Mouse (Mus musculus) heart, embryonic 12.5 days (tissue): Measurements from ENCODE around the gene Hivep1. TPM values are rescaled to one million over a fixed set of nuclear protein-coding genes. Genes with fewer than 3 reads are reported as not detected.
A peak's percentile ranks its signal among the peaks of the same experiment; 100 is the strongest.

Source experiments
- ATAC-seq: fragments of 200-750 bp; cut with Nextera tagmentation; 2 replicates; pipeline ENCODE4 v1.8.0; 2017; ENCODE audit warnings: moderate TSS enrichment, moderate library complexity; ENCODE audit not compliant: insufficient number of reproducible peaks, low FRiP score
- H3K27ac ChIP-seq: fragments of 300-500 bp; sonication (generic); 2 replicates; pipeline ENCODE4 v1.5.1; 2016; ENCODE audit warnings: mild to moderate bottlenecking, moderate library complexity; ENCODE audit not compliant: poor library complexity, severe bottlenecking
- H3K27me3 ChIP-seq: fragments of 300-500 bp; sonication (generic); replicated peaks from 2 replicates; pipeline ENCODE4 v1.6.1; 2016; ENCODE audit warnings: mild to moderate bottlenecking, moderate library complexity
- H3K36me3 ChIP-seq: fragments of 300-500 bp; sonication (generic); 2 replicates; pipeline ENCODE4 v1.6.1; 2016; ENCODE audit warnings: mild to moderate bottlenecking, moderate library complexity
- H3K4me1 ChIP-seq: fragments of 300-500 bp; sonication (generic); replicated peaks from 2 replicates; pipeline ENCODE4 v1.6.1; 2016; ENCODE audit warnings: mild to moderate bottlenecking
- H3K4me2 ChIP-seq: fragments of 300-500 bp; sonication (generic); 2 replicates; pipeline ENCODE4 v1.6.1; 2016; ENCODE audit warnings: mild to moderate bottlenecking, moderate library complexity
- H3K4me3 ChIP-seq: fragments of 300-500 bp; sonication (generic); 2 replicates; pipeline ENCODE4 v1.5.1; 2016; ENCODE audit warnings: mild to moderate bottlenecking
- H3K9ac ChIP-seq: fragments of 300-500 bp; sonication (generic); 2 replicates; pipeline ENCODE4 v1.6.1; 2016; ENCODE audit warnings: mild to moderate bottlenecking, moderate library complexity
- H3K9me3 ChIP-seq: fragments of 300-500 bp; sonication (generic); replicated peaks from 2 replicates; pipeline ENCODE4 v1.6.1; 2016; ENCODE audit warnings: mild to moderate bottlenecking, moderate library complexity
- WGBS: fragments of 180-500 bp; shearing (Covaris S2); methylation state at CpG from one replicate; pipeline ENCODE4 v1.1.7; 2016; 5-methylcytosine and 5-hydroxymethylcytosine counted together
- polyA plus RNA-seq: library from polyadenylated mRNA; unstranded; fragments of >200 nt; fragmentation: Nextera tagmentation; extraction: Ambion mirVana; gene quantifications from 2 replicates; pipeline ENCODE4 v1.2.1, GENCODE M21; 2016

The Hivep1 gene
- polyA plus RNA-seq, 1 experiment from 2014 or later = 10.2 TPM

DNA sequence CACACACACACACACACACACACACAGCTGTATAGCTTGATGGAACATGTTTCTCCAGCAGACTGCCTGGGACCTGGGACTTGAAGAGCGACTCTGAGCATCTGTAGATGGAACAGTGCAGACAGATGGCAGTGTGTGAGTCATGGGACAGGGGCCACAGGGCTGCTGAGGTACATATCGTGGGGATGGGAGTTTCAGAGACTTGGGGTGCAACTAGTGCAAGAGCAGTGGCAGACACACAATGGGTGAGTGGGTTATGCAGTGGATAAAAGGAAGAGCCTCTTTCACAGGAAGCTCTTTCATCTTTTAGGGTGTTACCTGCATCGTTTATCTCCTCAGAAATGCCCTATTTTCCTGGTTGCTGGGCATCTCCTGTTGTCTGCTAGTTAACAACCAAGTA is 25.8 kb downstream of the Hivep1 start:
- H3K27me3 ChIP-seq = no peaks in the 10 kb centered on the region
- WGBS = 89% methylated on average over 3 of the region's 3 CpGs
- no peak overlapping the region for H3K9ac ChIP-seq
- peaks cover 20% of the 10 kb centered on the region for H3K4me1 ChIP-seq
- H3K27ac ChIP-seq = no peak overlapping the region
- no peaks in the 10 kb centered on the region for H3K9me3 ChIP-seq
- ATAC-seq = no peak
- H3K4me2 ChIP-seq = no peak overlapping the region
- H3K36me3 ChIP-seq = peaks cover 34% of the 10 kb centered on the region; the same call in 1 of the 2 replicates
- H3K4me3 ChIP-seq = no peak overlapping the region

DNA sequence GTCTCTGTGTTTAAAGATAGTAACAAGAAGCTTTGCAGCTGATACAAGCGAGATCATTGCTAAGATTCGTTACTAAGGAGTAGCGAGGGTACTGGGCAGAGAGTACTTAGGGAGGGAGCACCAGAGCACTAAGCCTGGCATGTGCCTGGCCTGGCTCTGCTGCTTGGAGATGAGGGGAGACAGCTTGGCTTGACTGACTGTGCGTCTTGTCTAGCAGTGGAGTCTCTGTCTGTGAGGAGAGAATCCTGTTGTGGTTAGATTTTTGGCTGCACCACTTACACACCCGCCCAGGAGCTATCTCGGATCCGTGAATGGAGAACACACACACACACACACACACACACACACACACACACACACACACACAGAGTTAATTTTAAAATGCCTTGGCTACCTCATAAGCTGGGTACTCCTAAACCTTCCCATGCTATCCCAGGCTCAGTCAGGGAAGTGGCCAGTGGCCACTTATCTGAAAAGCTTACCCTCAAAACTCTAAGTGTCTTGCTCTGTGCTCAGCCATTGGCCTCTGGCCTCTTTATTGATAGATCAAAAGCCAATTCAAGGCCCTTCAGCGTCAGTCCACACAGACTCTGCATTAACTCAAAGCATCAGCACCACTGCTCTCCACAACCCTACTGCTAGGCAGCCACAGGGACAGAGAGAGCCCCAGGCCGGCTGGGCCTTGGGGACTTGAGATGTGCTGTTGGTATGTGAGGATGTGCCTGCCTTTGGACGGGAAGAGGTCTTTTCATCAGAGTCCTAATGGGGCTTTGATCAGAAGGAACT is 28.5 kb downstream of the Hivep1 start:
- WGBS = 49% methylated on average over 10 of the region's 10 CpGs
- H3K27me3 ChIP-seq = no peaks in the 10 kb centered on the region

DNA sequence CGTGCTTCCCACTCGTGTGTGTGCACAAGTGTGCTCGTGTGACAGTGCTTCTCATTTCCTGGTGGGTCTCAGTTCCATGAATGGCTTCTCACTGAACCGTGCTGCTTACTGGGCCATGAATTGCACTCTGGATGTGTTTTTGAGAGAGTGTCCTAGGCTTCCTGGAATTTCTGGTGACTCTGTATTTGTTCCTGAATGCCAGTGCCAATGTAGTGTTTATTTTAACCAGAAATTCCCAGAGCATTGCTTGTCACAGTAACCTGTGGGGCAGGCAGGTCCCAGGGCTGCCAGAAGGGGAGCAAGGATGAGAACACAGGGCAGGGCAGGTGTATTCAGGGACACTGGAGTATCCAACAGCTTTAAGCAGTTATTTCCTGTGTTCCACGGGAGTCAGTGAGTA is 36.5 kb downstream of the Hivep1 start:
- ATAC-seq = no peak
- Histone ChIP-seq H3K4me2 (no peak overlapping the region), H3K9me3 (no peaks in the 10 kb centered on the region), H3K27ac (no peak overlapping the region), H3K36me3 (no peaks in the 10 kb centered on the region), H3K9ac (no peak overlapping the region), H3K4me3 (no peak overlapping the region), H3K4me1 (peaks cover 34% of the 10 kb centered on the region), H3K27me3 (no peaks in the 10 kb centered on the region)
- WGBS = 72% methylated on average over 5 of the region's 5 CpGs

More for the DNA sequence above, 28.5 kb downstream of the Hivep1 start:
- peaks cover 10% of the 10 kb centered on the region for H3K4me1 ChIP-seq
- H3K4me3 ChIP-seq = no peak overlapping the region
- H3K9me3 ChIP-seq = no peaks in the 10 kb centered on the region
- no peak overlapping the region for H3K4me2 ChIP-seq
- H3K36me3 ChIP-seq = peaks cover 36% of the 10 kb centered on the region; the same call in 1 of the 2 replicates
- no peak overlapping the region for H3K27ac ChIP-seq
- H3K9ac ChIP-seq = no peak overlapping the region
- ATAC-seq = no peak

DNA sequence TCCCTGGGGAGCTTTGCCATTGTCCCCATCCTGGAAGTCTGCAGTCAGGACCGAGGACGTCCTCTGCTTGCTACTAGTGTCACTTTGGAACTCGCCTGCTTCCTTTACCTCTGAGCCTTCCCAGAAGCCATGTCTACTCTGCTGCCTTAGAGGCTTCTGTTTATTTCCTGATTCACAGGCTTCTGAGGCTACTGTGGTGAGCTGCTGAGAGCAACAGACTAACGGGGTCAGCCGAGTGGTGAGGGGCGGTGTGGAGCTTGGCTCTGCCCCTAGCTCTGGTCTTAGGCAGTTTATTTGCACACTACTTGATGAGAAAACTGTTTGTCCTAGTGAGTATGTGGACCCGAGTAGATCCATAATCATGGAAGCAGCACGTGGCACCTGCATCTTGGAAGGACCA is 37.2 kb downstream of the Hivep1 start:
- 58% methylated on average over 8 of the region's 8 CpGs for WGBS
- ATAC-seq = no peak
- peaks cover 40% of the 10 kb centered on the region for H3K4me1 ChIP-seq

DNA sequence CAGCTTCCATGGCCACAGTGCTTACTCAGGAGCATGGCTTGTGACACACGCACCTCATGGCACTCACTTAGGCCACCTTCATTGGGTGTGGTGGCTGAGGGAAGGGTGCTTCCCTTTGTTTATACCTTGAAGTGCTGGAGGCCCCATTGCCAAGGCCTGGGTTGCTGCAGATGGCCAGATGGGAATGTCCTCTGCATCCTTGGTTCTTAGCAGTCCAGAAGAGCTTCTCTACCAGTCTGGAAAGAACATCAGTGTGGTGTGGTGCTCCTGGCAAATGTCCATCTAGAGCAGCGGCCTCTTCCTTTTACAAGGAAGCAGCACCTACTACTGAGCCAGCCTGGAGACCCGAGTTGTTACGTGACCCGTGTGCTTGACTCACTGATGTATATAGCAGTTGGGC is 38.9 kb downstream of the Hivep1 start:
- peaks cover 42% of the 10 kb centered on the region for H3K4me1 ChIP-seq
- ATAC-seq = no peak
- WGBS = 80% methylated on average over 5 of the region's 5 CpGs
- H3K9me3 ChIP-seq = no peaks in the 10 kb centered on the region
- no peak overlapping the region for H3K9ac ChIP-seq
- no peak overlapping the region for H3K27ac ChIP-seq
- H3K27me3 ChIP-seq = no peaks in the 10 kb centered on the region
- no peak overlapping the region for H3K4me3 ChIP-seq
- no peaks in the 10 kb centered on the region for H3K36me3 ChIP-seq
- H3K4me2 ChIP-seq = no peak overlapping the region

More for the DNA sequence above, 37.2 kb downstream of the Hivep1 start:
- Histone ChIP-seq H3K9me3 (no peaks in the 10 kb centered on the region), H3K27me3 (no peaks in the 10 kb centered on the region), H3K4me3 (no peak overlapping the region), H3K9ac (no peak overlapping the region), H3K4me2 (no peak overlapping the region), H3K27ac (peak overlapping the region; percentile 25; the same call in 1 of the 2 replicates), H3K36me3 (no peaks in the 10 kb centered on the region)

DNA sequence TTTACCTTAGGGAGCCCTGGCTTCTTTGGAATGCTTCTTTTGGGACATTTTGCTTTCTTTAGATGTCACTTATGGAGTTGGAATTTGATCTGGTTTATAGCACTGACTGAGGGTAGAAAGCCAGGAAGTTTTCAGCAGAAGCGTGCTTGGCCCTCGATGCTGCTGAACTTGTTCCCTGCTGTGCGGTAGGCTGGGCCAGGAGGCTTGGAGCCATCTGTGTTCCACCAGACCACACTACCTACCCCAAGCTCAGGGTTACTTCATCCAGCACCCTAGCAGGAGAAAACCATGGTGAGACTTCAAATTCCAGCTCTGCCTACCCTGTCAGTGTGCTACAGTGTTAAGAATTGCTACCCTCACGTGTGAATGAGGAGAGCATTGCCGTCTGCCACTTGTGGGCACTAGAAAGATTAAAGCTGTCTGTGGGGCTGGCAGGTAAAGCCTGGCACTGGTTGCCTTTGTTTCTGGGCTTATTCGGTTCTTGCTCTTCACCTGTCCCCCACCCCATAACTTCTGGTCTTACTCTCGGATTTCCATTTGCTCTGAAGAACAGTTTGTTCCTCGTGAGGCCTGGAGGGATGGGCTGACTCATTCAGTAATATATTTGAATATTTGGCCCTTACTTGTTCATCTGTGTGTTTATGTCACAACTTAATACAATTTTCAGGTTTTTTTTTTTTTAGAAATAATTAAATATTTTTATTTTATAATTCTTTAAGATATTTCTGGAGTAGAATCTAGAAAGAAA is 40.7 kb downstream of the Hivep1 start:
- Histone ChIP-seq H3K27me3 (no peaks in the 10 kb centered on the region), H3K4me1 (peaks cover 53% of the 10 kb centered on the region), H3K9me3 (no peaks in the 10 kb centered on the region), H3K4me2 (no peak overlapping the region), H3K27ac (no peak overlapping the region), H3K36me3 (no peaks in the 10 kb centered on the region), H3K4me3 (no peak overlapping the region), H3K9ac (no peak overlapping the region)
- 50% methylated on average over 8 of the region's 8 CpGs for WGBS
- no peak for ATAC-seq

DNA sequence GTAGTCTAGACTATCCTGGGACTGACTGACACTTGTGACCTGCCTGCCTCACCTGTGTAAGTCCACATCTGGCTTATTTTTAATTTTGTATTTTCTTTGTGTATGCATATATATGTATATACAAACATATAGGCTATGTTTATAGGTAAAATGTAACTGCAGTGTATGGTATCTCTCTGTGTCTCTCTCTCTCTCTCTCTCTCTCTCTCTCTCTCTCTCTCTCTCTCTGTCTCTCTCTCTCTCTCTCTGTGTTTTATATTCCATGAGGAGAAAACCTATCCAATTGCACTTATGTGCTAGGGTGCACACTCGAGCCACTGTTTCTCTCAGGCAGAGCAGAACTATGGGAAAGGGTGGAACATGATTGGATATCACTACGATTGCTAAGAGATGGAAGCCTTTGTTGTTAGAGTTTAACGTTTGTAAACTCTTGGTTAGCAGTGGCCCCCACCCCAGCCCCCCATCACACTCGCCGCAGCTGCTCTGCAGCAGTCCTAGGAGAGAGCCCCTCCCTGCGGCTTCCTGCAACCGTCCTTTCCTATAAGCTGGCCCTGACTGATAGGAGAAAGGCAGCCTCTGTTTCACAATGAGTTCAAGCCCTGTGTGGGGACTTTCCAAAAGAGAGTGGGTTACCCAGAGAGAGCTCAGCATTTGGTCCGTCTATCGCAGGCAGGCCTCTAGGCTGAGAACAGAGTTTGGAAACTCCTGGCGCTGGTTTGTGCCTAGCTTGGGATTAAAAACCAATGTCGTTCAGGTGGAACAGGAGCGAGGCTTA is 41.6 kb downstream of the Hivep1 start:
- H3K9me3 ChIP-seq = peaks cover 5% of the 10 kb centered on the region
- peaks cover 5% of the 10 kb centered on the region; the same call in 1 of the 2 replicates for H3K36me3 ChIP-seq
- H3K4me1 ChIP-seq = peaks cover 48% of the 10 kb centered on the region
- H3K27ac ChIP-seq = no peak overlapping the region
- H3K27me3 ChIP-seq = no peaks in the 10 kb centered on the region
- no peak overlapping the region for H3K9ac ChIP-seq
- 52% methylated on average over 12 of the region's 12 CpGs for WGBS
- H3K4me3 ChIP-seq = no peak overlapping the region
- H3K4me2 ChIP-seq = no peak overlapping the region
- ATAC-seq = no peak

DNA sequence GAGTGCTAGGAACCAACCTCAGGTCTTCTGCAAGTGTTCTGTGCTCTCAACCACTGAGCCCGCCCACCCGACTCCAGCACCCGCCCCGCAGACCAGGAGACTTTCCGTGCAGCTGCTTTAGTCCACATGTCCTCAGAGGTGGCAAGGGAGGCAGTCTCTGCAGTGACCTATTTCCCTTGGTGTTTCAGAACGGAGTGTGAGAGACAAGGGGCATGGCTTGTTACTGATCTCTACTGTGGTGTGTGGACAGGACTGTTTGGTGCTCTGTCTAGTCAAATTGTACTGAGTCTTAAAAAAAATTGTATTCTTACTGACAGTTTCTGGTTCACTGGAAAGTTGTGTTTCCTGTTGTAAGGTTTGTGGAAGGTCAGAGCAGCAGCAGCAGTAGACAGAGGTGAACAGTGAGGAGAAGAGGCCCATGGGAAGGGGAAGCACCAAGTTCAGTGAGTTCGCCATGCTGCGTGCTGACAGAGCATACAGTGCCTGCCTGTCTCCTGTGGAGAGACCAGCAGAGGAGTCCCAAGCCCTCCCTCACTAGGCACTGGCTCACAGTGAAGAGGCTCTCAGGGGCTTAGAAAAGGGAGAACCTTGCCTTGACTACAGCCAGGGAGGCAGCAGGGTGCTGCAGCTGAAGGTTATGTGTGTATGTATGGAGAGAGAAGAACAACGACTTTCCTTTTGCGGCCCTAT is 44.1 kb downstream of the Hivep1 start:
- H3K9me3 ChIP-seq = peaks cover 6% of the 10 kb centered on the region
- H3K27me3 ChIP-seq = no peaks in the 10 kb centered on the region
- H3K4me2 ChIP-seq = peak overlapping the region; percentile 15; the same call in 1 of the 2 replicates
- H3K27ac ChIP-seq = peak overlapping the region; percentile 49
- peaks cover 42% of the 10 kb centered on the region for H3K4me1 ChIP-seq
- ATAC-seq = peak; percentile 56; the same call in 1 of the 2 replicates
- peak overlapping the region; percentile 35; the same call in 1 of the 2 replicates for H3K9ac ChIP-seq
- WGBS = 41% methylated on average over 10 of the region's 10 CpGs
- peaks cover 6% of the 10 kb centered on the region; the same call in 1 of the 2 replicates for H3K36me3 ChIP-seq
- H3K4me3 ChIP-seq = no peak overlapping the region

DNA sequence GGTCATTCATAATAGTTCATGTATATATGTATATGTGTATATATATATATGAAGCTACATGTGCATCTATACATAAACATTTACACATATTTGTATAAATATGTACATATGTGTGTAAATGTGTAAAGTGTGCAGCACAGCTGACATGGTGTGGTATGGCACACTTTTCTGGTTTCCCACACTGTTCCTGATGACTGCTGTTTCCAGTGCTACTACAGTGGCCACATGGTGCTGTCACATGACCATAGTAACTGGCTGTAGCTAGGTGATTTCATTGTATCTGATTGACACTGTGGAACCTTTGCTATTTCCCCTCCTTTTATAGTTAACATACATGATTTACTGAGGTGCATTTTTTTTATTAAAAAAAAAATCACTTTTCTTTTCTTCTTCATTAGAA is 45.3 kb downstream of the Hivep1 start:
- Histone ChIP-seq H3K9ac (no peak overlapping the region), H3K4me2 (no peak overlapping the region), H3K4me3 (no peak overlapping the region), H3K27ac (no peak overlapping the region), H3K27me3 (no peaks in the 10 kb centered on the region), H3K4me1 (peaks cover 44% of the 10 kb centered on the region), H3K9me3 (peaks cover 6% of the 10 kb centered on the region), H3K36me3 (peaks cover 6% of the 10 kb centered on the region; the same call in 1 of the 2 replicates)
- no peak for ATAC-seq

DNA sequence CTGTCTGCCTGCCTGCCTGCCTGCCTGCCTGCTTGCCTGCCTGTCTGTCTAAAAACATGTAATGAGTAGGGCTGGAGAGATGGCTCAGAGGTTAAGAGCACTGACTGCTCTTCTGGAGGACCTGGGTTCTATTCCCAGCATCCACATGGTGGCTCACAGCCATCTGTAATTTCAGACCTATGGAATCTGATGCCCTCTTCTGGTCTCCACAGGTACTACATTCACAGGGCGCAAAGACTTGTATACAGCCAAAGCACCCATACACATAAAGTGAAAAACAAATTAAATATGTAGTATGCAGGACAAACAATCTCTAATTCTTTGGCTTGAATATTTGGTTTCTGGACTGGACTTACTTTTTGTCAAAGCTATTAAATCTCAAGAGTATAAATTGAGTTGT is 46.7 kb downstream of the Hivep1 start:
- 100% methylated on average over 1 of the region's 1 CpGs for WGBS
- Histone ChIP-seq H3K4me2 (no peak overlapping the region), H3K4me3 (no peak overlapping the region), H3K4me1 (peaks cover 45% of the 10 kb centered on the region), H3K9me3 (peaks cover 6% of the 10 kb centered on the region), H3K36me3 (peaks cover 6% of the 10 kb centered on the region; the same call in 1 of the 2 replicates), H3K27me3 (no peaks in the 10 kb centered on the region), H3K27ac (no peak overlapping the region), H3K9ac (no peak overlapping the region)
- no peak for ATAC-seq
